In genomic region chr5:41627224-41628144, GRCm38 (mm10) we compare ENCODE assay signal across 22 mouse cellular contexts.
DNase-seq lines count a peak whose midpoint lies in the region; ATAC-seq and TF ChIP-seq lines count a peak whose summit lies in the region.
"Had no signal": no experiment of that assay in that cellular context is flagged by ENCODE, and none has a peak within 500 bp of the region (broad histone marks: within the 10 kb centered on the region; RNA-seq: fewer than 3 reads in every experiment).

No protein-coding gene starts in this region.

- DNase-seq in liver, postnatal 0 days, result no peak
- DNase-seq in Muller cell, postnatal 12 days (ENCODE audit: inconsistent ontology term), result peak; percentile 11
- DNase-seq in heart, postnatal 14 days, result no peak
- DNase-seq in layer of hippocampus, adult 11-12 months (ENCODE audit: low spot score), result no peak
- DNase-seq: cerebellum, adult 11-12 months; cerebellum, postnatal 36 days; gastrocnemius, postnatal 14 days; heart, postnatal 10 days; thymus, adult 2 months had no signal

- H3K4me2 ChIP-seq in liver, postnatal 0 days (ENCODE audit: low read depth, low read length), result no peak overlapping the region
- H3K4me2 ChIP-seq in liver, embryonic 12.5 days, result no peak overlapping the region
- H3K4me2 ChIP-seq in heart, embryonic 11.5 days, result no peak overlapping the region
- H3K4me2 ChIP-seq: embryonic facial prominence, embryonic 12.5 days; hindbrain, embryonic 14.5 days; intestine, embryonic 15.5 days; liver, embryonic 11.5 days; lung, embryonic 15.5 days; neural tube, embryonic 12.5 days; stomach, embryonic 15.5 days had no signal

- 0 out of 2 replicates have a peak, but pooled peaks cover 3% of the 10 kb centered on the region for H3K4me1 ChIP-seq in liver, postnatal 0 days (ENCODE audit: insufficient read depth)
- peaks cover 7% of the 10 kb centered on the region for H3K4me1 ChIP-seq in liver, embryonic 12.5 days
- peaks cover 10% of the 10 kb centered on the region for H3K4me1 ChIP-seq in embryonic fibroblast, embryonic 13.5 days (ENCODE audit: control insufficient read depth, insufficient read depth, low read length)
- H3K4me1 ChIP-seq in heart, embryonic 11.5 days (ENCODE audit: control insufficient read depth, insufficient read depth, low read length), result 0 out of 2 replicates have a peak, but pooled peaks cover 4% of the 10 kb centered on the region
- H3K4me1 ChIP-seq: embryonic facial prominence, embryonic 12.5 days; forebrain, embryonic 10.5 days; intestine, embryonic 15.5 days; limb, embryonic 10.5 days; lung, embryonic 15.5 days; megakaryocyte, embryonic 14.5 days; neural tube, embryonic 12.5 days; stomach, embryonic 15.5 days had no signal

- no peak overlapping the region for H3K4me3 ChIP-seq in liver, postnatal 0 days (ENCODE audit: low read depth, low read length)
- H3K4me3 ChIP-seq in liver, embryonic 12.5 days, result no peak overlapping the region
- no peak overlapping the region for H3K4me3 ChIP-seq in embryonic fibroblast, embryonic 13.5 days (ENCODE audit: insufficient read depth, low read length)
- H3K4me3 ChIP-seq in heart, embryonic 11.5 days (ENCODE audit: low read depth, low read length), result no peak overlapping the region
- H3K4me3 ChIP-seq: embryonic facial prominence, embryonic 12.5 days; forebrain, embryonic 10.5 days; intestine, embryonic 15.5 days; limb, embryonic 10.5 days; lung, embryonic 15.5 days; megakaryocyte, embryonic 14.5 days; neural tube, embryonic 12.5 days; stomach, embryonic 15.5 days had no signal

- no peak overlapping the region for H3K9ac ChIP-seq in liver, postnatal 0 days (replicated peaks)
- H3K9ac ChIP-seq in liver, embryonic 12.5 days, result no peak overlapping the region
- H3K9ac ChIP-seq in heart, embryonic 11.5 days (ENCODE audit: low read depth, low read length), result no peak overlapping the region
- H3K9ac ChIP-seq: embryonic facial prominence, embryonic 12.5 days; hindbrain, embryonic 14.5 days; intestine, embryonic 15.5 days; lung, embryonic 15.5 days; neural tube, embryonic 12.5 days; stomach, embryonic 15.5 days had no signal

- H3K36me3 ChIP-seq in liver, postnatal 0 days (replicated peaks; ENCODE audit: insufficient read depth, low read length), result no peaks in the 10 kb centered on the region
- no peaks in the 10 kb centered on the region for H3K36me3 ChIP-seq in liver, embryonic 12.5 days
- H3K36me3 ChIP-seq in heart, embryonic 11.5 days (ENCODE audit: control insufficient read depth, insufficient read depth, low read length), result no peaks in the 10 kb centered on the region
- H3K36me3 ChIP-seq: embryonic facial prominence, embryonic 12.5 days; intestine, embryonic 15.5 days; limb, embryonic 10.5 days; lung, embryonic 15.5 days; neural tube, embryonic 12.5 days; stomach, embryonic 15.5 days had no signal

- H3K27me3 ChIP-seq in liver, postnatal 0 days (ENCODE audit: insufficient read depth, low read length), result no peaks in the 10 kb centered on the region
- no peaks in the 10 kb centered on the region for H3K27me3 ChIP-seq in liver, embryonic 12.5 days (replicated peaks)
- no peaks in the 10 kb centered on the region for H3K27me3 ChIP-seq in heart, embryonic 11.5 days (ENCODE audit: control insufficient read depth, insufficient read depth, low read length)
- H3K27me3 ChIP-seq: embryonic facial prominence, embryonic 12.5 days; intestine, embryonic 15.5 days; lung, embryonic 15.5 days; megakaryocyte, embryonic 14.5 days; neural tube, embryonic 12.5 days; stomach, embryonic 15.5 days had no signal

- intact Hi-C loops in heart, postnatal 14 days (cut with DNase I), result no loop called here

- TF ChIP-seq POLR2A in embryonic fibroblast, embryonic 13.5 days (IDR thresholded peaks at IDR 0.05; ENCODE audit: low read depth, low read length), result no peak

- ATAC-seq in liver, postnatal 0 days, result peak; percentile 40
- no peak for ATAC-seq in liver, embryonic 12.5 days
- no peak for ATAC-seq in heart, embryonic 11.5 days (replicated peaks; ENCODE audit: insufficient number of reproducible peaks, low FRiP score, low TSS enrichment)
- ATAC-seq: intestine, embryonic 15.5 days had no signal

- WGBS in liver, postnatal 0 days (ENCODE audit: insufficient replicate concordance), result 77% methylated on average over 7 of the region's 7 CpGs
- 83% methylated on average over 7 of the region's 7 CpGs for WGBS in liver, embryonic 12.5 days (ENCODE audit: insufficient replicate concordance)
- 87% methylated on average over 7 of the region's 7 CpGs for WGBS in heart, embryonic 11.5 days (ENCODE audit: insufficient replicate concordance)

- TF ChIP-seq EP300 in liver, postnatal 0 days (IDR thresholded peaks at IDR 0.05; ENCODE audit: low read depth), result no peak

- H3K9me3 ChIP-seq in liver, postnatal 0 days (ENCODE audit: low read length), result no peaks in the 10 kb centered on the region
- no peaks in the 10 kb centered on the region for H3K9me3 ChIP-seq in liver, embryonic 12.5 days (replicated peaks)
- H3K9me3 ChIP-seq in heart, embryonic 11.5 days (replicated peaks; ENCODE audit: control insufficient read depth, low read length), result no peaks in the 10 kb centered on the region
- H3K9me3 ChIP-seq: embryonic facial prominence, embryonic 12.5 days; forebrain, embryonic 10.5 days; intestine, embryonic 15.5 days; limb, embryonic 10.5 days; lung, embryonic 15.5 days; megakaryocyte, embryonic 14.5 days; neural tube, embryonic 12.5 days; stomach, embryonic 15.5 days had no signal

- no peak for TF ChIP-seq CTCF in liver, postnatal 0 days (IDR thresholded peaks at IDR 0.05; ENCODE audit: low read depth)
- no peak for TF ChIP-seq CTCF in embryonic fibroblast, embryonic 13.5 days (IDR thresholded peaks at IDR 0.05; ENCODE audit: borderline replicate concordance, insufficient read depth, low read length)

- H3K27ac ChIP-seq in liver, postnatal 0 days (ENCODE audit: low read depth), result no peak overlapping the region
- no peak overlapping the region for H3K27ac ChIP-seq in liver, embryonic 12.5 days
- H3K27ac ChIP-seq in embryonic fibroblast, embryonic 13.5 days (ENCODE audit: insufficient read depth, low read length), result peak overlapping the region; percentile 31
- no peak overlapping the region for H3K27ac ChIP-seq in heart, embryonic 11.5 days (ENCODE audit: low read depth, low read length)
- H3K27ac ChIP-seq: embryonic facial prominence, embryonic 12.5 days; forebrain, embryonic 10.5 days; hindbrain, embryonic 14.5 days; intestine, embryonic 15.5 days; limb, embryonic 10.5 days; lung, embryonic 15.5 days; neural tube, embryonic 12.5 days; stomach, embryonic 15.5 days had no signal
